Mouse (Mus musculus) intestine, embryonic 15.5 days (tissue): ENCODE measurements around the gene Pde5a. TPM values are rescaled to one million over a fixed set of nuclear protein-coding genes. Genes with fewer than 3 reads are reported as not detected.

Experiments
- polyA plus RNA-seq: library from polyadenylated mRNA; unstranded; fragments of >200 nt; fragmentation: Nextera tagmentation; extraction: Ambion mirVana; gene quantifications from 2 replicates; pipeline ENCODE4 v1.2.1, GENCODE M21; 2015

Pde5a gene
- polyA plus RNA-seq, 1 experiment from 2014 or later: 13.3 TPM

Other genes with a start within 250 kb of the Pde5a start
- gene Fnbp1l, start 109.2 kb upstream of the Pde5a start, polyA plus RNA-seq: 40.0 and 43.1 TPM in 2 replicates
- gene Fabp2, start 166.1 kb downstream of the Pde5a start, polyA plus RNA-seq: 654 and 813 TPM in 2 replicates
- gene Gm10959, start 190.4 kb downstream of the Pde5a start, polyA plus RNA-seq: not detected in 2 replicates
- gene 1810037I17Rik, start 195.3 kb downstream of the Pde5a start, polyA plus RNA-seq: 146 and 156 TPM in 2 replicates